Mouse (Mus musculus) cortical plate, adult 2 months (tissue): Measurements from ENCODE around the gene Slc6a15.

Source experiments
- CTCF ChIP-seq: fragments of 200-500 bp; IDR thresholded peaks from 2 replicates; pipeline ENCODE4 v1.5.1; 2011; ENCODE audit warnings: mild to moderate bottlenecking, control low read depth, low read length; ENCODE audit not compliant: insufficient read depth; ENCODE audit errors: extremely low read depth
- POLR2A ChIP-seq: fragments of 200-500 bp; IDR thresholded peaks from 2 replicates; pipeline ENCODE4 v1.6.1; 2011; ENCODE audit warnings: mild to moderate bottlenecking, low read length, control low read depth; ENCODE audit not compliant: insufficient read depth; ENCODE audit errors: extremely low read depth

- TF ChIP-seq CTCF = no peak
- no peak for TF ChIP-seq POLR2A
Observed at GRCm38 (mm10) chr10:103427717-103428116, 60.1 kb downstream of the Slc6a15 start.
